Mouse (Mus musculus) bone marrow macrophage, adult 2 months (primary cell): Measurements from ENCODE around the gene Rpp40.

Experiments
- CTCF ChIP-seq: IDR thresholded peaks from 2 replicates; pipeline ENCODE4 v1.5.1; 2012; ENCODE audit warnings: low read depth, mild to moderate bottlenecking, low read length, moderate library complexity
- POLR2A ChIP-seq: IDR thresholded peaks from 2 replicates; pipeline ENCODE4 v1.6.1; 2012; ENCODE audit warnings: mild to moderate bottlenecking, low read depth, low read length, borderline replicate concordance

GRCm38 (mm10) chr13:35880555-35881046 is 25.6 kb downstream of the Rpp40 start:
- TF ChIP-seq POLR2A (no peak), CTCF (no peak)
